Mouse (Mus musculus): ENCODE measurements around the gene Ldlrad1.
A peak's percentile ranks its signal among the peaks of the same experiment; 100 is the strongest.

Gene Ldlrad1

GRCm38 (mm10) chr4:107208880-107209279 lies at the start of gene Ldlrad1:
Gene Ldlrad1, plus strand, starts transcription at chr4:107209180.
- no peak for DNase-seq (ENCODE audit: extremely low read depth, low read depth, low spot score)

GRCm38 (mm10) chr4:107160181-107160580 lies 48.8 kb upstream of the Ldlrad1 start:
- peak; percentile 88 for DNase-seq (ENCODE audit: extremely low read depth, low read depth, low spot score)

GRCm38 (mm10) chr4:107163341-107163740 lies 45.6 kb upstream of the Ldlrad1 start:
- no peak for DNase-seq (ENCODE audit: extremely low read depth, low read depth, low spot score)

- DNase-seq (ENCODE audit: extremely low read depth, low read depth, low spot score), result no peak
These were observed 45.0 kb upstream of the Ldlrad1 start for GRCm38 (mm10) chr4:107163756-107164587.

- no peak for DNase-seq (ENCODE audit: extremely low read depth, low read depth, low spot score)
These were observed 42.3 kb upstream of the Ldlrad1 start for GRCm38 (mm10) chr4:107166700-107167099.

GRCm38 (mm10) chr4:107167798-107168197 lies 41.2 kb upstream of the Ldlrad1 start:
- no peak for DNase-seq (ENCODE audit: extremely low read depth, low read depth, low spot score)

- no peak for DNase-seq (ENCODE audit: extremely low read depth, low read depth, low spot score)
These were observed 31.5 kb upstream of the Ldlrad1 start for GRCm38 (mm10) chr4:107177506-107177905.

- peak; percentile 40 for DNase-seq (ENCODE audit: extremely low read depth, low read depth, low spot score)
These were observed 30.7 kb upstream of the Ldlrad1 start, which contains the start of gene Tmem59 for GRCm38 (mm10) chr4:107178182-107178829. Gene Tmem59, plus strand, starts transcription at chr4:107178399.

- DNase-seq (ENCODE audit: extremely low read depth, low read depth, low spot score), result no peak
These were observed 30.0 kb upstream of the Ldlrad1 start, which contains the start of gene Tceanc2 for GRCm38 (mm10) chr4:107178830-107179490. Gene Tceanc2, minus strand, starts transcription at chr4:107179116.

- DNase-seq (ENCODE audit: extremely low read depth, low read depth, low spot score), result no peak
These were observed 29.4 kb upstream of the Ldlrad1 start for GRCm38 (mm10) chr4:107179561-107179960.

- DNase-seq (ENCODE audit: extremely low read depth, low read depth, low spot score), result no peak
These were observed 28.2 kb upstream of the Ldlrad1 start for GRCm38 (mm10) chr4:107180746-107181145.

GRCm38 (mm10) chr4:107181866-107182265 lies 27.1 kb upstream of the Ldlrad1 start:
- no peak for DNase-seq (ENCODE audit: extremely low read depth, low read depth, low spot score)

- no peak for DNase-seq (ENCODE audit: extremely low read depth, low read depth, low spot score)
These were observed 26.2 kb upstream of the Ldlrad1 start for GRCm38 (mm10) chr4:107182796-107183195.

- no peak for DNase-seq (ENCODE audit: extremely low read depth, low read depth, low spot score)
These were observed 25.8 kb upstream of the Ldlrad1 start for GRCm38 (mm10) chr4:107183203-107183602.

- DNase-seq (ENCODE audit: extremely low read depth, low read depth, low spot score), result no peak
These were observed 23.3 kb upstream of the Ldlrad1 start for GRCm38 (mm10) chr4:107185703-107186102.

- no peak for DNase-seq (ENCODE audit: extremely low read depth, low read depth, low spot score)
These were observed 15.1 kb upstream of the Ldlrad1 start for GRCm38 (mm10) chr4:107193841-107194240.

GRCm38 (mm10) chr4:107196454-107196853 lies 12.5 kb upstream of the Ldlrad1 start:
- no peak for DNase-seq (ENCODE audit: extremely low read depth, low read depth, low spot score)

GRCm38 (mm10) chr4:107198072-107198471 lies 10.9 kb upstream of the Ldlrad1 start:
- no peak for DNase-seq (ENCODE audit: extremely low read depth, low read depth, low spot score)

GRCm38 (mm10) chr4:107201779-107202178 lies 7.2 kb upstream of the Ldlrad1 start:
- no peak for DNase-seq (ENCODE audit: extremely low read depth, low read depth, low spot score)

GRCm38 (mm10) chr4:107203001-107203400 lies 6.0 kb upstream of the Ldlrad1 start:
- DNase-seq (ENCODE audit: extremely low read depth, low read depth, low spot score), result no peak

GRCm38 (mm10) chr4:107207016-107207415 lies 2.0 kb upstream of the Ldlrad1 start:
- no peak for DNase-seq (ENCODE audit: extremely low read depth, low read depth, low spot score)
